Mouse (Mus musculus) frontal cortex, adult 2 months (tissue): ENCODE data around the gene Dnm3. TPM values are rescaled to one million over a fixed set of nuclear protein-coding genes. Genes with fewer than 3 reads are reported as not detected.

Experiments
- DNase-seq, 2 experiments: peaks; one replicate each; pipeline ENCODE4 v3.0.0; 2022; ENCODE audit warnings: low spot score in 1 of 2; ENCODE audit errors: extremely low spot score in 1 of 2
- polyA plus RNA-seq: library from polyadenylated mRNA; depleted of rRNA; stranded (reverse); fragments of >200 nt; gene quantifications from 2 replicates; pipeline ENCODE4 v1.2.3, GENCODE M21; 2012

The Dnm3 gene
- polyA plus RNA-seq, 1 experiment: 45.3 TPM

GRCm38 (mm10) chr1:162181187-162181975, 296.5 kb downstream of the Dnm3 start:
- DNase-seq: no peak

DNA sequence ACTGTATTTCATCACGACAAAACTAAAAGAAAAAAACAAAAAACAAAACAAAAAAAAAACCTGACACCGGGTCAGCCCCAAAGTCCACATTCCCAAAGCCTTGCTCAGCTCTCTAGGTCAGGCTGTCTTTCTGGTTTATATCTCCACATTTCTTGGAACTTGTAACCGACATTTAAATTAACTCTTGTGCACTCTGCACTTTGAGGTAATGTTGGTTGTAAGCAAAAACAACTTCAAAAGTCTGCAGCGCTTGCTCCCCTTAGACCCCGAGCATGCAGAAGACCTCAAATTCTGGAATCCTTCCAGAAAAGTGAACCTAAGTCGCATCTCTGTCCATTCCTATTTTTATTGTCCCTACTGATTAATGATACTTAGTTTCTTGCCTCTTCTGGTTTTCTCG, 297.4 kb downstream of the Dnm3 start:
- DNase-seq: no peak

DNA sequence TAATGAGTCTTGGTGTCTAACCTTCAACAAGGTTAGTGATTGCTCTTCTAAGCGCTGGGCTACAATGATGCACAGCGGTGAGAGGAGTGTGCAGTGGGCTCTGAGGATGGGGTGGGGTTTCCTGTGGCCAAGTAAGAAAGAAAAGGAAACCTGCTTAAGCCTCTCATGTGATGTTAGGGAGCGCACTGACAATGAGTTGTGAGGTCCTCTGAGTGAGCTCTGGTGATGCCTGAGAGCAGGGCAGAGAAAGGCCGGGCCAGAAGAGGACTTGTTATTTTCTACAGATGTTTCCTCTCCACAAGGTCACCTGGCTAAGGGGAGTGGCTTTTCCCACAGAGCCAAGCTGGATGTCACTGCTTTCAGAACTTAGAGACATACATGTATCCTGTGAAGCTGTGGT, 298.4 kb downstream of the Dnm3 start:
- DNase-seq: no peak

- no peak for DNase-seq
Observed at GRCm38 (mm10) chr1:162172806-162173205, 305.0 kb downstream of the Dnm3 start.

DNA sequence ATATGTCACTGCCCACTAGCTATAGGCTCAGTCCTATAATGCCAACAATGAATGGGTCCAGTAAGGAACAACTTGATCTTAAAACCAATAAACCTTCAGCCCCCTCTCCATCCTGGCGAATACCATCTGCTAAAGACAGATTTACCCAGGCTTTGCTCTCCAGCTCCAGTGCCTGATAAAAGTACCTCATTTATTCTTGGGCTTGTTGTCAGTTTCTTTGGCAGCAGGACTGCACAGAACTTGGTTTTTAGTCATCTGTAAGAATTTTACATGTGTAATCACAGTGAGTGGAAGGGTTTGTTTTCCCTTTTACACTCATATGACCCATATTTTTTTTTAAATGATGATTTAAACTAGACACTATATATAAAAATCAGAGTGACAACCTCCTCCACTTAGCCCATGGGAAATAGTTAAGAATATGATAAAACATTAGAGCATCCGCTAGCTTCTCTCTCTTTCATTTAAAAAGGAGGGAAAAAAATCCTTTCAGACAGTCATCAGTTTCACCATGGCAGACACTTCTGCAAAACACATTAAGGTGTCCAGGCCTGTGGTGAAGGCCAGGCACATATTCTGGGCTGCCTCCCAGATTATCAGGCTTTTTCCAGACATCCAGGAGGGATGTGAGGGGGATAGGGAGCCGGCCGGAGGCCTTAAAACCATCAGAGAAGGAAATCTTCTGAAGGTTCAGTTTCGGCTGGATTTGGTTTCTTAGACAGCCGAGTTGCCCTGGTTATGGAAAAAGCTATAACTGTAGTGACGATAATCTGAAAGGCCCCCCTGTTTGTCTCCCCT, 313.9 kb downstream of the Dnm3 start:
- DNase-seq: peak; percentile 8 to 31

DNA sequence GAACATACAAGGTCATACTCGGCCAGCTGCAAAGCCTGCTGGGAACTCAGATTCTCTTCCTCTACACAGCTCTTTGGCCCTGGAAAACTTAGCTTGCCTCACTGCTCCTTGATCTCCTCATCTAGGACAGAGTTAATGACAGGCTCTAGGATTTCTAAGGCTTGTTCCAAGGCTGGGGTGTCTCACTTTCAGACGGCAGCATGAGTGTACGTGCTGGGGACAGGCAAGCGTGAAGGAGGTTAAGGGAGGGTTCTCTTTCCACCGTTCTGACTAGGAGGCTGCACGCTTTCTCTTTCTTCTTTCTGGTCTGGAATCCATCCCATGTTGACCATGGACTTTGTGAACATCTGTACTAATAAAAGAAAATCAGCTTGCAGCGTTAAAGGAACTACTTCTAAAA, 315.2 kb downstream of the Dnm3 start:
- DNase-seq: no peak

DNA sequence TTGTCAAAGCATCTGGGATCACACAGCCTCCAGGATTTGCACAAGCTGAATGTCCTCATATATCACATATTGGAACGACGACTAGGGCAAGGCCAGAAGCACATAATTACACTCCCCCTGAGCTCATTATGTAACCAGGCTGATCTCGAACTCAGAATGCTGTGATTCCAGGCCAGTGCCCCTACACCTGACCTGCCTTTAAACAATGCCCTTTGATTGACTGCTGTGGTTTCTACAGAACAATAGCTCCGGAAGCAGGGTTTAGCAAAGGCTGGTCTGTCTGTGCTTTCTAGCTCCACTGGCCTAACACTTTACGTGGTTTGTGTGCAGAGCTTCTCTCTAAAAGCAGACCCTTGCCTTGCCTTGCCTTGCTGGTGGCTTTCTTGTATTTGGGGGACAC, 315.6 kb downstream of the Dnm3 start:
- no peak for DNase-seq

DNA sequence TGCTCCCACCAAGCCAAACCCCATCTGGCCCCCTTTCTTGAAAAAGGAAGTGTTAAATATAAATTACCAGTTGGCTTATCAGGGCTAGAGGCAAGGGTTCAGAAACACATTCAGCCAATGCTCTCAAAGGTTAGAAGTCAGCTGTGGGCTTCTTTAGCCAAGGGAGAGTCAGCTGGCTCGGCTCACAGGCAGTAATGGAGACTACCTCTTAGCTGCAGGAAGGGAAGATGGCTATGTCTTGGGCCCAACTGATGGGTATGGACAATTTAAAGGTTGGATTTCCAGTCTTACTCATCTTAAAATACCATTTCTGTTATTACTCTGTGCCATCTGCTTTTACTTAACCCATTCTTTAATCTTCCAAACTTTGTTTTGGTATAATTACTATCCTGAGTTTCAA, 317.1 kb downstream of the Dnm3 start:
- no peak for DNase-seq

DNA sequence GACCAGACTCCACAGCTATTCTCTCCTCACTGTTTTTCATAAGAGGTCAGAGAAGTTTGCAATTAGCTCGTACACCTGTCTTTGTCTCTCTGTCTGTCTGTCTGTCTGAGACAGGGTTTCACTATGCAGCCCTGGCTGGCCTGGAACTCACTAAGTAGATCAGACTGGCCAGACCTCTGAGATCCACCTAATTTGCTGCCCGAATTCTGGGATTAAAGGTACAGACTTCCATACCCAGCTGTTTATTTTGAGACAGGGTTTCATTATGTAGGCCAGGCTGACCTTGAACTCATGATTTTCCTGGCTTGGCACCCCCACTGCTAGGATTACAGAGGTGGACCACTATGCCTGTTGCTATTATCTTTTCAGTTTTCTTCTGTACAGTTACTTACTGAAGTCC, 319.3 kb downstream of the Dnm3 start:
- DNase-seq: no peak

- DNase-seq: no peak
Observed at GRCm38 (mm10) chr1:162157659-162158058, 320.2 kb downstream of the Dnm3 start.

- no peak for DNase-seq
Observed at GRCm38 (mm10) chr1:162156873-162157272, 321.0 kb downstream of the Dnm3 start.

GRCm38 (mm10) chr1:162155546-162155945, 322.3 kb downstream of the Dnm3 start:
- no peak for DNase-seq

GRCm38 (mm10) chr1:162153118-162153517, 324.7 kb downstream of the Dnm3 start:
- DNase-seq: no peak

GRCm38 (mm10) chr1:162149730-162150129, 328.1 kb downstream of the Dnm3 start:
- no peak for DNase-seq

DNA sequence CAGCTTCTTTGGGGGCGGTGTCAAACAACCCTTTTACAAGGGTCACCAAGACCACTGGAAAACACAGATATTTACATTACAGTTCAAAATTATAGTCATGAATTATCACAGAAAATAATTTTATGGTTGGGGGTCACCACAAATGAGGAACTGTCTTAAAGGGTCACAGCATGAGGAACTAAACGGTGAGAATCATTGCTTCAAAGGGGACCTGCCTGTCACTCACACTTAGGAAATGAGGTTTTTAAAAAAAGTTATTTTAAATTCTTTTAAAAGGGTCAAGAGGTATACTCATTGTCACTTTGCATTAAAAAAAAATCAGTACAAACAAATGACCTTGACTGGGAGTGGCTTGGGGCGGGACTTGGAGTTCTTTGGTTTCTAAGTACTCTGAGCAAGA, 330.3 kb downstream of the Dnm3 start:
- DNase-seq: no peak

DNA sequence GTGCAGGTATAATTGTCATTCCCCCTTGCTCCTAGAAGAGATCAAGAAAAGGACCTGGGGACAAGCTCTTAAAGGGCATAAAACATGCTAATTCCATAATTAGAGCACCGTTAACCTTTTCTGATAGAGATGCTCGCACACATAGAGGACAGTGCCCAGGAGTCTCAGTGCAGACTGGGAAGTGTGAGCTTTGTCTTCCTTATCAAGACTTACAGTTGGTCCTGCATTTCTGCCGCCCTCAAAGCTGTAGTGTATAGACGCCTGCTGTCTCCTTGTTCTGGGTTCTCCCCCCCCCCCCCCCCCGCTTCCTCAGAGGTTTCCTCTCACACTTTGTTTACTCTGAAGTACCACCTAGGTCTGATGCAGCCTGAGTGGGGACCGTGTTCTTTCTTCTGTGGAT, 332.1 kb downstream of the Dnm3 start:
- DNase-seq: no peak

DNA sequence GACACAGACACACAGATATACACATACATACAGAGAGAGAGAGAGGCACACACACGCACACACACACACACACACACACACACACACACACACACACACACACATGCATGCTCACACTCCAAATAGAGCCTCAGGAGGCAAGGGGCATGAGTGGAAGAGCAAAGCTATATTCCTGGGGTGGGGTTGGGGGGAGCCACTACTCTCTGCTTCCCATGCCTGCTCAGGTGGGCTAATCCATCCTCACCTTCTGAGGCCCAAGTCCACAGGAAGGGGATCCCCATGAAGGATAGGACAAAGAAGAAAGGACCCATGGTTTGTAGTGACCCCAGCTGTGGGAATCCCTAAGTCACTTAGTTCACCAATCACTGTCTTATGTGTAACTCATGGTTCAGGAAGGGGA, 332.8 kb downstream of the Dnm3 start:
- DNase-seq: no peak

- DNase-seq: no peak
Observed at GRCm38 (mm10) chr1:162143974-162144912, 333.6 kb downstream of the Dnm3 start.

DNA sequence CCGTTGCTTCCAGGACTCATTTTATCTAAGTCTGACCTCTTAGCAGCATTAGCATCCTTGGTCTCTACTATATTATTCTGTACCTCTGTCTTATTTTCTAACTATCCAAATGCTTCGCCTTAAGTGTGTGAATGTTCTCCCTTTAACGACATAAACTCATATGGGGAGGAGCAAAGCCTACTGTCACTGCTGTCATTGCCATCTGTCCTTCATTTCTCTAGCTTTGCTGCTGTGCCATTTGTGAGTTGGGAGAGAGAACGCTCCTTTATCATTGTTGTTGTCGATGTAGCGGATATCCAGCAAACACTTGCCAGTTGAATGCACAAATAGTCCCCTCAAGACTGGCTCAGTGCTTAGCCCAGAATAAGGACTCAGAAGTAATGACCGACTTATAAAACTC, 335.5 kb downstream of the Dnm3 start:
- DNase-seq: no peak

- DNase-seq: no peak
Observed at GRCm38 (mm10) chr1:162136328-162136727, 341.5 kb downstream of the Dnm3 start.
